18 mouse cellular contexts compared by ENCODE assay signal in the genomic region with DNA sequence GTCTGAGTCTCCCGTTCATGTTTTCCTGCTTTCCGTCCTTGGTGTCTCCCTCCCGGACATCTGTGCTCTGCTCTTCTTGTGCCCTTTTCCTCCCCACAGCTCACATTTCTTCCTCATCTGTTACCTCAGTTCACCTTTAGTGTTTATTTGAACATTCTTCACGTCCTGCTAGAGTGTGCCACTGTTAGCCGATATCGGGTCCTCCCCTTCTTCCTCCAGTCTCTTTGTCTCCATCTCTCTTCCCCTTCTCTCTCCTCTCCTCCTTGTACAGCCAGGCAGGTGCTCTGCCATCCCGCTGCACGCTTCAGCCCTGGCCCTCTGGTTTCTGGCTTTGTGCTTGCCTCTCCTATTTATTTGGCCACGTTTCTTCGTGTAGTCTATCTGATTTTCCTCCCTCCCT. TPM values are rescaled to one million over a fixed set of nuclear protein-coding genes. Genes with fewer than 3 reads are reported as not detected.
DNase-seq lines count a peak whose midpoint lies in the region; ATAC-seq lines count a peak whose summit lies in the region.
"Had no signal": no experiment of that assay in that cellular context is flagged by ENCODE, and none has a peak within 500 bp of the region (broad histone marks: within the 10 kb centered on the region; RNA-seq: fewer than 3 reads in every experiment).

No protein-coding gene starts in this region.

- no peaks in the 10 kb centered on the region for H3K27me3 ChIP-seq in heart, embryonic 10.5 days (ENCODE audit: insufficient read depth, poor library complexity, severe bottlenecking)
- H3K27me3 ChIP-seq in intestine, embryonic 15.5 days (replicated peaks), result no peaks in the 10 kb centered on the region
- no peaks in the 10 kb centered on the region for H3K27me3 ChIP-seq in intestine, embryonic 16.5 days (replicated peaks; ENCODE audit: control insufficient read depth, insufficient read depth, low read length)
- no peaks in the 10 kb centered on the region for H3K27me3 ChIP-seq in lung, embryonic 15.5 days
- no peaks in the 10 kb centered on the region for H3K27me3 ChIP-seq in stomach, embryonic 14.5 days (ENCODE audit: control insufficient read depth, insufficient read depth, low read length)
- H3K27me3 ChIP-seq: liver, embryonic 13.5 days; neural tube, embryonic 12.5 days; Patski had no signal

- 35% methylated on average over 10 of the region's 10 CpGs for WGBS in heart, embryonic 10.5 days
- 23% methylated on average over 10 of the region's 10 CpGs for WGBS in intestine, embryonic 15.5 days
- 35% methylated on average over 10 of the region's 10 CpGs for WGBS in intestine, embryonic 16.5 days
- WGBS in lung, embryonic 15.5 days, result 15% methylated on average over 10 of the region's 10 CpGs
- 15% methylated on average over 10 of the region's 10 CpGs for WGBS in stomach, embryonic 14.5 days

- no peak overlapping the region for H3K4me3 ChIP-seq in heart, embryonic 10.5 days
- no peak overlapping the region for H3K4me3 ChIP-seq in intestine, embryonic 15.5 days (replicated peaks)
- no peak overlapping the region for H3K4me3 ChIP-seq in intestine, embryonic 16.5 days (ENCODE audit: low read length)
- H3K4me3 ChIP-seq in lung, embryonic 15.5 days, result no peak overlapping the region
- H3K4me3 ChIP-seq in stomach, embryonic 14.5 days (ENCODE audit: low read depth, low read length), result no peak overlapping the region
- H3K4me3 ChIP-seq: erythroblast, embryonic 14.5 days; liver, embryonic 13.5 days; neural tube, embryonic 12.5 days had no signal

- H3K9me3 ChIP-seq in heart, embryonic 10.5 days, result peaks cover 6% of the 10 kb centered on the region
- no peaks in the 10 kb centered on the region for H3K9me3 ChIP-seq in intestine, embryonic 15.5 days
- H3K9me3 ChIP-seq in intestine, embryonic 16.5 days (ENCODE audit: control insufficient read depth, low read length), result 0 out of 2 replicates have a peak, but pooled peaks cover 2% of the 10 kb centered on the region
- 0 out of 2 replicates have a peak, but pooled peaks cover 4% of the 10 kb centered on the region for H3K9me3 ChIP-seq in lung, embryonic 15.5 days
- H3K9me3 ChIP-seq in stomach, embryonic 14.5 days (ENCODE audit: control insufficient read depth, low read depth, low read length), result 0 out of 2 replicates have a peak, but pooled peaks cover 4% of the 10 kb centered on the region
- H3K9me3 ChIP-seq: liver, embryonic 13.5 days had no signal

- DNase-seq in heart, embryonic 10.5 days (ENCODE audit: low spot score), result no peak
- DNase-seq in heart, postnatal 36 days, result no peak
- DNase-seq in lung, postnatal 4 days, result no peak
- DNase-seq in testis, postnatal 14 days (ENCODE audit: low spot score), result no peak
- DNase-seq: cerebellum, postnatal 10 days; gastrocnemius, postnatal 14 days; kidney, postnatal 10 days; liver, embryonic 13.5 days; right cerebral cortex, postnatal 14 days had no signal

- intact Hi-C loops in heart, postnatal 36 days (cut with DNase I), result no loop called here

- H3K4me2 ChIP-seq in intestine, embryonic 15.5 days (replicated peaks), result peak overlapping the region; percentile 32; the same call in 1 of the 2 replicates
- H3K4me2 ChIP-seq in intestine, embryonic 16.5 days (ENCODE audit: low read depth, low read length), result no peak overlapping the region
- H3K4me2 ChIP-seq in lung, embryonic 15.5 days, result peak overlapping the region; percentile 36
- peak overlapping the region; percentile 17 for H3K4me2 ChIP-seq in stomach, embryonic 14.5 days (replicated peaks; ENCODE audit: low read depth, low read length)
- H3K4me2 ChIP-seq: hindbrain, embryonic 14.5 days; liver, embryonic 13.5 days; neural tube, embryonic 12.5 days had no signal

- H3K9ac ChIP-seq in intestine, embryonic 15.5 days, result no peak overlapping the region
- H3K9ac ChIP-seq in intestine, embryonic 16.5 days (ENCODE audit: low read depth, low read length), result no peak overlapping the region
- no peak overlapping the region for H3K9ac ChIP-seq in lung, embryonic 15.5 days
- H3K9ac ChIP-seq in stomach, embryonic 14.5 days (replicated peaks; ENCODE audit: low read depth, low read length), result no peak overlapping the region
- H3K9ac ChIP-seq: hindbrain, embryonic 14.5 days; liver, embryonic 13.5 days; neural tube, embryonic 12.5 days had no signal

- H3K4me1 ChIP-seq in heart, embryonic 10.5 days, result peaks cover 24% of the 10 kb centered on the region
- H3K4me1 ChIP-seq in intestine, embryonic 15.5 days (replicated peaks), result peaks cover 12% of the 10 kb centered on the region
- peaks cover 8% of the 10 kb centered on the region for H3K4me1 ChIP-seq in intestine, embryonic 16.5 days (ENCODE audit: control insufficient read depth, insufficient read depth, low read length)
- H3K4me1 ChIP-seq in lung, embryonic 15.5 days, result peaks cover 23% of the 10 kb centered on the region
- H3K4me1 ChIP-seq in stomach, embryonic 14.5 days (ENCODE audit: control insufficient read depth, insufficient read depth, low read length), result no peaks in the 10 kb centered on the region
- H3K4me1 ChIP-seq: neural tube, embryonic 12.5 days had no signal

- peaks cover 8% of the 10 kb centered on the region; the same call in 1 of the 2 replicates for H3K36me3 ChIP-seq in heart, embryonic 10.5 days
- no peaks in the 10 kb centered on the region for H3K36me3 ChIP-seq in intestine, embryonic 15.5 days
- no peaks in the 10 kb centered on the region for H3K36me3 ChIP-seq in intestine, embryonic 16.5 days (ENCODE audit: control insufficient read depth, insufficient read depth, low read length)
- no peaks in the 10 kb centered on the region for H3K36me3 ChIP-seq in lung, embryonic 15.5 days
- no peaks in the 10 kb centered on the region for H3K36me3 ChIP-seq in stomach, embryonic 14.5 days (ENCODE audit: control insufficient read depth, insufficient read depth, low read length)
- H3K36me3 ChIP-seq: neural tube, embryonic 12.5 days had no signal

- peak overlapping the region; percentile 83 for H3K27ac ChIP-seq in heart, embryonic 10.5 days
- no peak overlapping the region for H3K27ac ChIP-seq in intestine, embryonic 15.5 days
- no peak overlapping the region for H3K27ac ChIP-seq in intestine, embryonic 16.5 days (ENCODE audit: low read length)
- H3K27ac ChIP-seq in lung, embryonic 15.5 days, result no peak overlapping the region
- no peak overlapping the region for H3K27ac ChIP-seq in stomach, embryonic 14.5 days (ENCODE audit: low read length)
- H3K27ac ChIP-seq: hindbrain, embryonic 14.5 days; liver, embryonic 13.5 days; neural tube, embryonic 12.5 days had no signal

- ATAC-seq in intestine, embryonic 15.5 days, result no peak
- no peak for ATAC-seq in intestine, embryonic 16.5 days
- ATAC-seq in lung, embryonic 15.5 days (ENCODE audit: borderline replicate concordance, extremely low read depth, low FRiP score, low TSS enrichment), result no peak
- ATAC-seq in stomach, embryonic 14.5 days (ENCODE audit: insufficient number of reproducible peaks, insufficient read depth, low FRiP score, low read depth), result no peak
- ATAC-seq: forebrain, embryonic 16.5 days; Patski had no signal

RNA-seq across cellular contexts. Expression of a gene that starts 10.4 kb away (rescaled TPM):
- polyA plus RNA-seq in heart, embryonic 10.5 days (2016; fragmentation: Nextera tagmentation; extraction: Ambion mirVana), result 76.9 and 78.6 TPM in 2 replicates
- total RNA-seq in heart, postnatal 36 days (2021), result 10 to 100 TPM; 38.7 to 43.2 TPM
- polyA plus RNA-seq in intestine, embryonic 15.5 days (2015; fragmentation: Nextera tagmentation; extraction: Ambion mirVana), result 88.1 and 100 TPM in 2 replicates
- 101 and 108 TPM in 2 replicates for polyA plus RNA-seq in intestine, embryonic 16.5 days (2015; fragmentation: Nextera tagmentation; extraction: Ambion mirVana)
- polyA plus RNA-seq in lung, embryonic 15.5 days (2015; fragmentation: Nextera tagmentation; extraction: Ambion mirVana), result 102 and 115 TPM in 2 replicates
- 119 and 127 TPM in 2 replicates for polyA plus RNA-seq in stomach, embryonic 14.5 days (2014; fragmentation: Nextera tagmentation; extraction: Ambion mirVana)
- polyA plus RNA-seq: erythroblast, embryonic 14.5 days had no signal

RNA-seq across cellular contexts. Expression of a gene that starts 29.0 kb away (rescaled TPM):
- polyA plus RNA-seq in heart, embryonic 10.5 days (2016; fragmentation: Nextera tagmentation; extraction: Ambion mirVana), result 2.6 and 4.0 TPM in 2 replicates
- total RNA-seq in heart, postnatal 36 days (2021), result 1 to 10 TPM; 1.2 to 1.6 TPM
- 3.3 and 3.8 TPM in 2 replicates for polyA plus RNA-seq in intestine, embryonic 15.5 days (2015; fragmentation: Nextera tagmentation; extraction: Ambion mirVana)
- polyA plus RNA-seq in intestine, embryonic 16.5 days (2015; fragmentation: Nextera tagmentation; extraction: Ambion mirVana), result 5.3 and 5.6 TPM in 2 replicates
- polyA plus RNA-seq in lung, embryonic 15.5 days (2015; fragmentation: Nextera tagmentation; extraction: Ambion mirVana), result 6.4 and 7.5 TPM in 2 replicates
- 3.0 and 3.1 TPM in 2 replicates for polyA plus RNA-seq in stomach, embryonic 14.5 days (2014; fragmentation: Nextera tagmentation; extraction: Ambion mirVana)
- polyA plus RNA-seq: erythroblast, embryonic 14.5 days had no signal

RNA-seq across cellular contexts. Expression of a gene that starts 36.6 kb away (rescaled TPM):
- polyA plus RNA-seq in heart, embryonic 10.5 days (2016; fragmentation: Nextera tagmentation; extraction: Ambion mirVana), result 65.2 and 70.9 TPM in 2 replicates
- 10 to 100 TPM; 41.0 to 52.1 TPM for total RNA-seq in heart, postnatal 36 days (2021)
- 62.1 and 62.5 TPM in 2 replicates for polyA plus RNA-seq in intestine, embryonic 15.5 days (2015; fragmentation: Nextera tagmentation; extraction: Ambion mirVana)
- 54.6 and 58.1 TPM in 2 replicates for polyA plus RNA-seq in intestine, embryonic 16.5 days (2015; fragmentation: Nextera tagmentation; extraction: Ambion mirVana)
- polyA plus RNA-seq in lung, embryonic 15.5 days (2015; fragmentation: Nextera tagmentation; extraction: Ambion mirVana), result 72.9 and 85.7 TPM in 2 replicates
- polyA plus RNA-seq in stomach, embryonic 14.5 days (2014; fragmentation: Nextera tagmentation; extraction: Ambion mirVana), result 85.2 and 95.0 TPM in 2 replicates

RNA-seq across cellular contexts. Expression of a gene that starts 55.6 kb away (rescaled TPM):
- 10.7 and 10.8 TPM in 2 replicates for polyA plus RNA-seq in heart, embryonic 10.5 days (2016; fragmentation: Nextera tagmentation; extraction: Ambion mirVana)
- total RNA-seq in heart, postnatal 36 days (2021), result 1 to 10 TPM; 2.1 to 3.3 TPM
- 12.0 and 12.2 TPM in 2 replicates for polyA plus RNA-seq in intestine, embryonic 15.5 days (2015; fragmentation: Nextera tagmentation; extraction: Ambion mirVana)
- 11.1 and 11.2 TPM in 2 replicates for polyA plus RNA-seq in intestine, embryonic 16.5 days (2015; fragmentation: Nextera tagmentation; extraction: Ambion mirVana)
- polyA plus RNA-seq in lung, embryonic 15.5 days (2015; fragmentation: Nextera tagmentation; extraction: Ambion mirVana), result 12.8 and 13.0 TPM in 2 replicates
- 14.5 and 14.6 TPM in 2 replicates for polyA plus RNA-seq in stomach, embryonic 14.5 days (2014; fragmentation: Nextera tagmentation; extraction: Ambion mirVana)

RNA-seq across cellular contexts. Expression of a gene that starts 58.9 kb away (rescaled TPM):
- 0.41 and 0.95 TPM in 2 replicates for polyA plus RNA-seq in heart, embryonic 10.5 days (2016; fragmentation: Nextera tagmentation; extraction: Ambion mirVana)
- total RNA-seq in heart, postnatal 36 days (2021), result 1 to 10 TPM; 2.7 to 2.9 TPM
- polyA plus RNA-seq in intestine, embryonic 15.5 days (2015; fragmentation: Nextera tagmentation; extraction: Ambion mirVana), result 2.2 and 2.4 TPM in 2 replicates
- 2.0 and 2.5 TPM in 2 replicates for polyA plus RNA-seq in intestine, embryonic 16.5 days (2015; fragmentation: Nextera tagmentation; extraction: Ambion mirVana)
- 2.2 and 3.4 TPM in 2 replicates for polyA plus RNA-seq in lung, embryonic 15.5 days (2015; fragmentation: Nextera tagmentation; extraction: Ambion mirVana)
- polyA plus RNA-seq in stomach, embryonic 14.5 days (2014; fragmentation: Nextera tagmentation; extraction: Ambion mirVana), result 0.67 and 1.3 TPM in 2 replicates
- polyA plus RNA-seq: Patski had no signal
